Mouse (Mus musculus): ENCODE measurements around the gene Mtap. TPM values are rescaled to one million over a fixed set of nuclear protein-coding genes. Genes with fewer than 3 reads are reported as not detected.

The Mtap gene
- polyA plus RNA-seq, 1 experiment, result 17.5 TPM

Other genes with a start within 250 kb of the Mtap start
- gene Cdkn2a, start 157.5 kb downstream of the Mtap start, polyA plus RNA-seq (2012; ENCODE audit: insufficient read depth, insufficient read length, missing spikeins), result not detected in 2 replicates
- gene Cdkn2b, start 173.9 kb downstream of the Mtap start, polyA plus RNA-seq (2012; ENCODE audit: insufficient read depth, insufficient read length, missing spikeins), result 2.0 and 7.3 TPM in 2 replicates

Data from brown adipose tissue, adult 24 weeks (tissue).